Mouse (Mus musculus) erythroblast, embryonic 14.5 days (primary cell): ENCODE results near the gene Slc35g2. TPM values are rescaled to one million over a fixed set of nuclear protein-coding genes. Genes with fewer than 3 reads are reported as not detected.

Experiments used
- H3K27me3 ChIP-seq: 2 replicates; pipeline ENCODE4 v1.6.1; 2012; ENCODE audit warnings: inconsistent platforms; ENCODE audit not compliant: control insufficient read depth
- H3K36me3 ChIP-seq: 2 replicates; pipeline ENCODE4 v1.6.1; 2012; ENCODE audit warnings: mild to moderate bottlenecking, inconsistent platforms; ENCODE audit not compliant: control insufficient read depth
- H3K4me1 ChIP-seq: 2 replicates; pipeline ENCODE4 v1.6.1; 2012; ENCODE audit warnings: inconsistent platforms; ENCODE audit not compliant: control insufficient read depth
- H3K4me3 ChIP-seq: replicated peaks from 2 replicates; pipeline ENCODE3; 2012; ENCODE audit warnings: moderate library complexity, mild to moderate bottlenecking, inconsistent platforms
- H3K9me3 ChIP-seq: 2 replicates; pipeline ENCODE4 v1.6.1; 2012; ENCODE audit warnings: low read length, inconsistent platforms, mixed read lengths; ENCODE audit not compliant: control insufficient read depth
- GATA1 ChIP-seq: IDR thresholded peaks from 2 replicates; pipeline ENCODE4 v1.6.1; 2012; ENCODE audit warnings: low read length, inconsistent platforms, mixed read lengths
- TAL1 ChIP-seq: IDR thresholded peaks from 3 replicates; pipeline ENCODE4 v1.6.1; 2012; ENCODE audit warnings: low read length, inconsistent platforms, mixed read lengths
- polyA plus RNA-seq: library from polyadenylated mRNA; stranded (reverse); fragments of >175 nt; gene quantifications from 2 replicates; pipeline ENCODE4 v1.2.3, GENCODE M21; 2012

The Slc35g2 gene
- polyA plus RNA-seq, 1 experiment, result not detected

DNA sequence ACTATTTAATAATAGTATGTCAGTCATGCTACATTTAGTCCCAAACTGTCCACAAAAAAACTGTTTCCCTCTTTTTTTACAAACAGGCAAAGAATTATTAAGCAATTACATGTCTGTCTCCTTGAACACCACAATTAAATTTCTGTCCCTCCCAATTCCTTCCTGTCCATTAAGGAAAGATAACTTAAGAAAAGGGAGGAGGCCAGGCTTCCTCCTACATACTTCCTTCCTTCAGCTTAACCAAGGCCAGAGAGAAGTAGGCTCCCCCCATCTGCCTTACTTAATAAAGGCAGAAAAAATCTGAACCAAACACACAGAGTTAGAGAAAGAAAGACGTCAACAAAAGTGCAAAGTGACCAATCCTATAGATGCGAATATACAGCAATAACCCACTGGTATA, 63.3 kb downstream of the Slc35g2 start:
- Histone ChIP-seq H3K9me3 (no peaks in the 10 kb centered on the region), H3K4me1 (no peaks in the 10 kb centered on the region), H3K27me3 (no peaks in the 10 kb centered on the region), H3K36me3 (no peaks in the 10 kb centered on the region; the same call in 1 of the 2 replicates), H3K4me3 (no peak overlapping the region)
- TF ChIP-seq TAL1, result no peak
- TF ChIP-seq GATA1, result no peak

GRCm38 (mm10) chr9:100506652-100507051, 64.2 kb downstream of the Slc35g2 start:
- Histone ChIP-seq H3K36me3 (peaks cover 1% of the 10 kb centered on the region), H3K27me3 (no peaks in the 10 kb centered on the region), H3K9me3 (no peaks in the 10 kb centered on the region), H3K4me1 (no peaks in the 10 kb centered on the region), H3K4me3 (no peak overlapping the region)
- TF ChIP-seq GATA1 (no peak), TAL1 (no peak)

- Histone ChIP-seq H3K9me3 (no peaks in the 10 kb centered on the region), H3K36me3 (peaks cover 2% of the 10 kb centered on the region), H3K4me3 (no peak overlapping the region), H3K4me1 (no peaks in the 10 kb centered on the region), H3K27me3 (no peaks in the 10 kb centered on the region)
- TF ChIP-seq TAL1 (no peak), GATA1 (no peak)
Measured at GRCm38 (mm10) chr9:100505498-100505897, 65.4 kb downstream of the Slc35g2 start.

Other genes with a start within 250 kb of the Slc35g2 start
- gene Il20rb, start 84.3 kb downstream of the Slc35g2 start, polyA plus RNA-seq, result 0.04 and 0.08 TPM in 2 replicates
- 0.12 and 0.13 TPM in 2 replicates for gene Nck1, start 25.0 kb downstream of the Slc35g2 start, polyA plus RNA-seq
- 0.50 and 0.56 TPM in 2 replicates for gene Stag1, start 26.7 kb upstream of the Slc35g2 start, polyA plus RNA-seq